Mouse (Mus musculus) heart, postnatal 36 days (tissue): ENCODE results near the gene Zfp970. TPM values are rescaled to one million over a fixed set of nuclear protein-coding genes. Genes with fewer than 3 reads are reported as not detected.

Experiments
- total RNA-seq, 2 experiments: library from RNA; stranded (reverse); gene quantifications; 2 replicates each; pipeline ENCODE4 v1.2.3; 2021

The Zfp970 gene
- total RNA-seq, 2 experiments from 2014 or later, result 487 to 531 TPM

Other genes starting within 250 kb of the Zfp970 start
- gene Gm14409, start 197.7 kb upstream of the Zfp970 start, total RNA-seq, result 1 to 10 TPM in 1 of 2 experiments, under 1 TPM in 1; 0.49 to 1.0 TPM
- gene Gm14412, start 140.4 kb upstream of the Zfp970 start, total RNA-seq, result 1 to 10 TPM in 1 of 2 experiments, under 1 TPM in 1; 0.47 to 1.1 TPM
- 10 to 100 TPM in 1 of 2 experiments, 1 to 10 TPM in 1; 9.0 to 13.8 TPM for gene Gm14418, start 66.4 kb upstream of the Zfp970 start, total RNA-seq
- 10 to 100 TPM; 63.3 to 71.1 TPM for gene Gm14403, start 33.5 kb downstream of the Zfp970 start, total RNA-seq
- under 1 TPM in 1 of 2 experiments, not detected in 1; 0.84 TPM for gene Gm14406, start 113.5 kb downstream of the Zfp970 start, total RNA-seq